In the genomic region with DNA sequence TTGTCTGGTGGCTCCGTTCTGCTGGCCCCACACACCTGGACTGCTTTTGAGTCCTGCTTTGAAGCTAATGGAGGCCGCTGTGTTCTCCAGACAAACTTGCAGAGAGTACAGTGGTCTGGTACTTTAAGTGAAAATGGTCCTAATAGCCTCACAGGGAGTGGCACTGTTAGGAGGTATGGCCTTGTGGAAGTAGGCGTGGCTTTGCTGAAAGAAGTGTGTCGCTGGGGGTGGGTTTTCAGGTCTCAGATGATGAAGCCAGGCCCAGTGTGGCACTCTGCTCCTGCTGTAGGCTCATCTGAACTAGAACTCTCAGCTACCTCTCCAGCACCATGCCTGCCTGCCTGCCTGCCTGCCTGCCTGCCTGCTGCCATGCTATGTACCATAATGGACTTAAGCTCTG, we compare ENCODE assay signal across 28 mouse cellular contexts. TPM values are rescaled to one million over a fixed set of nuclear protein-coding genes. Genes with fewer than 3 reads are reported as not detected.
"Had no signal": no experiment of that assay in that cellular context is flagged by ENCODE, and none has a peak within 500 bp of the region (broad histone marks: within the 10 kb centered on the region; RNA-seq: fewer than 3 reads in every experiment).

No protein-coding gene starts in this region.

- H3K4me3 ChIP-seq: heart, adult 2 months; heart, embryonic 10.5 days; heart, embryonic 13.5 days; heart, embryonic 15.5 days; hindbrain, embryonic 13.5 days; hindbrain, embryonic 15.5 days; layer of hippocampus, adult 2 months; left cerebral cortex, adult 2 months; limb, embryonic 10.5 days; limb, embryonic 12.5 days; liver, embryonic 13.5 days had no signal

- ATAC-seq: hindbrain, postnatal 0 days; intestine, embryonic 16.5 days had no signal

- DNase-seq: gastrocnemius, postnatal 14 days; gastrocnemius, postnatal 36 days; heart, adult 2 months; heart, postnatal 14 days; heart, postnatal 36 days; kidney, adult 11 months; kidney, adult 2 months; kidney, postnatal 10 days; kidney, postnatal 25 days; kidney, postnatal 4 days; liver; liver, embryonic 13.5 days had no signal

- H3K27me3 ChIP-seq: heart, embryonic 15.5 days; hindbrain, embryonic 13.5 days; hindbrain, embryonic 15.5 days; limb, embryonic 12.5 days; liver, embryonic 13.5 days had no signal

- H3K36me3 ChIP-seq: liver, embryonic 13.5 days had no signal

- H3K4me2 ChIP-seq: heart, embryonic 13.5 days; heart, embryonic 15.5 days; hindbrain, embryonic 13.5 days; hindbrain, embryonic 15.5 days; limb, embryonic 12.5 days; liver, embryonic 11.5 days; liver, embryonic 13.5 days had no signal

RNA-seq across cellular contexts. Expression of a gene that starts 5.7 kb away (rescaled TPM):
- total RNA-seq: gastrocnemius, adult 18-20 months; gastrocnemius, postnatal 36 days; heart, adult 2 months; heart, postnatal 36 days; hindbrain, postnatal 0 days had no signal
- polyA plus RNA-seq: hindbrain, embryonic 11.5 days; hindbrain, embryonic 15.5 days; kidney, embryonic 14.5 days; kidney, embryonic 16.5 days; limb, embryonic 10.5 days; limb, embryonic 12.5 days; liver, embryonic 11.5 days; liver, embryonic 13.5 days had no signal
